Mouse (Mus musculus): ENCODE results near the gene Ppp5c. TPM values are rescaled to one million over a fixed set of nuclear protein-coding genes. Genes with fewer than 3 reads are reported as not detected.

The Ppp5c gene
- polyA plus RNA-seq, 1 experiment from 2014 or later = 45.0 TPM

- Histone ChIP-seq H3K4me3 (ENCODE audit: low read depth, low read length) (no peak within 1 kb of the TSS), H3K36me3 (ENCODE audit: control insufficient read depth, insufficient read depth) (no peaks in the 10 kb centered on the region; the same call in 1 of the 2 replicates), H3K27ac (ENCODE audit: low read depth, low read length) (no peak within 1 kb of the TSS), H3K9ac (ENCODE audit: low read depth, low read length) (no peak within 1 kb of the TSS), H3K9me3 (ENCODE audit: control insufficient read depth) (no peaks in the 10 kb centered on the region), H3K27me3 (replicated peaks; ENCODE audit: control insufficient read depth, insufficient read depth, low read length) (no peaks in the 10 kb centered on the region), H3K4me1 (replicated peaks; ENCODE audit: control insufficient read depth, insufficient read depth, low read length) (no peaks in the 10 kb centered on the region), H3K4me2 (replicated peaks; ENCODE audit: low read depth) (no peak within 1 kb of the TSS)
- 36% methylated on average over 26 of the region's 26 CpGs for WGBS
- no peak for TF ChIP-seq CTCF (IDR thresholded peaks at IDR 0.05; ENCODE audit: low read depth)
- no peak for ATAC-seq
Measured at GRCm38 (mm10) chr7:16982859-16983568, 44.7 kb downstream of the Ppp5c start, which contains the start of gene Gm42372. Gene Gm42372, plus strand, starts transcription at chr7:16983086.

- Histone ChIP-seq H3K4me3 (ENCODE audit: low read depth, low read length) (peak overlapping the region; percentile 18; the same call in 1 of the 2 replicates), H3K27me3 (replicated peaks; ENCODE audit: control insufficient read depth, insufficient read depth, low read length) (no peaks in the 10 kb centered on the region), H3K4me2 (replicated peaks; ENCODE audit: low read depth) (peak overlapping the region; percentile 59), H3K27ac (ENCODE audit: low read depth, low read length) (peak overlapping the region; percentile 21; the same call in 1 of the 2 replicates), H3K9ac (ENCODE audit: low read depth, low read length) (no peak overlapping the region), H3K9me3 (ENCODE audit: control insufficient read depth) (no peaks in the 10 kb centered on the region), H3K36me3 (ENCODE audit: control insufficient read depth, insufficient read depth) (no peaks in the 10 kb centered on the region; the same call in 1 of the 2 replicates), H3K4me1 (replicated peaks; ENCODE audit: control insufficient read depth, insufficient read depth, low read length) (no peaks in the 10 kb centered on the region)
- no peak for ATAC-seq
- no peak for TF ChIP-seq CTCF (IDR thresholded peaks at IDR 0.05; ENCODE audit: low read depth)
- 4% methylated on average over 12 of the region's 12 CpGs for WGBS
Measured at GRCm38 (mm10) chr7:16980348-16980747, 47.4 kb downstream of the Ppp5c start.

- Histone ChIP-seq H3K9ac (ENCODE audit: low read depth, low read length) (no peak overlapping the region), H3K4me2 (replicated peaks; ENCODE audit: low read depth) (no peak overlapping the region), H3K4me1 (replicated peaks; ENCODE audit: control insufficient read depth, insufficient read depth, low read length) (no peaks in the 10 kb centered on the region), H3K4me3 (ENCODE audit: low read depth, low read length) (no peak overlapping the region), H3K9me3 (ENCODE audit: control insufficient read depth) (no peaks in the 10 kb centered on the region), H3K27me3 (replicated peaks; ENCODE audit: control insufficient read depth, insufficient read depth, low read length) (no peaks in the 10 kb centered on the region), H3K36me3 (ENCODE audit: control insufficient read depth, insufficient read depth) (no peaks in the 10 kb centered on the region), H3K27ac (ENCODE audit: low read depth, low read length) (no peak overlapping the region)
- 89% methylated on average over 3 of the region's 3 CpGs for WGBS
- no peak for ATAC-seq
- TF ChIP-seq CTCF (IDR thresholded peaks at IDR 0.05; ENCODE audit: low read depth) = no peak
Measured at GRCm38 (mm10) chr7:16978593-16978992, 49.1 kb downstream of the Ppp5c start.

- Histone ChIP-seq H3K36me3 (ENCODE audit: control insufficient read depth, insufficient read depth) (no peaks in the 10 kb centered on the region), H3K4me2 (replicated peaks; ENCODE audit: low read depth) (no peak overlapping the region), H3K27ac (ENCODE audit: low read depth, low read length) (no peak overlapping the region), H3K27me3 (replicated peaks; ENCODE audit: control insufficient read depth, insufficient read depth, low read length) (no peaks in the 10 kb centered on the region), H3K4me3 (ENCODE audit: low read depth, low read length) (no peak overlapping the region), H3K9ac (ENCODE audit: low read depth, low read length) (no peak overlapping the region), H3K4me1 (replicated peaks; ENCODE audit: control insufficient read depth, insufficient read depth, low read length) (no peaks in the 10 kb centered on the region), H3K9me3 (ENCODE audit: control insufficient read depth) (no peaks in the 10 kb centered on the region)
- WGBS = 67% methylated on average over 6 of the region's 6 CpGs
- no peak for TF ChIP-seq CTCF (IDR thresholded peaks at IDR 0.05; ENCODE audit: low read depth)
- ATAC-seq = no peak
Measured at GRCm38 (mm10) chr7:16978173-16978572, 49.6 kb downstream of the Ppp5c start.

GRCm38 (mm10) chr7:16976298-16976697, 51.4 kb downstream of the Ppp5c start:
- H3K4me3 ChIP-seq (ENCODE audit: low read depth, low read length) = no peak overlapping the region
- no peaks in the 10 kb centered on the region for H3K27me3 ChIP-seq (replicated peaks; ENCODE audit: control insufficient read depth, insufficient read depth, low read length)
- no peak overlapping the region for H3K9ac ChIP-seq (ENCODE audit: low read depth, low read length)
- no peak overlapping the region for H3K4me2 ChIP-seq (replicated peaks; ENCODE audit: low read depth)
- H3K27ac ChIP-seq (ENCODE audit: low read depth, low read length) = no peak overlapping the region
- 61% methylated on average over 8 of the region's 8 CpGs for WGBS
- no peaks in the 10 kb centered on the region for H3K36me3 ChIP-seq (ENCODE audit: control insufficient read depth, insufficient read depth)
- no peak for ATAC-seq
- no peak for TF ChIP-seq CTCF (IDR thresholded peaks at IDR 0.05; ENCODE audit: low read depth)
- no peaks in the 10 kb centered on the region for H3K4me1 ChIP-seq (replicated peaks; ENCODE audit: control insufficient read depth, insufficient read depth, low read length)
- no peaks in the 10 kb centered on the region for H3K9me3 ChIP-seq (ENCODE audit: control insufficient read depth)

GRCm38 (mm10) chr7:16974018-16974417, 53.7 kb downstream of the Ppp5c start:
- Histone ChIP-seq H3K9me3 (ENCODE audit: control insufficient read depth) (no peaks in the 10 kb centered on the region), H3K4me1 (replicated peaks; ENCODE audit: control insufficient read depth, insufficient read depth, low read length) (no peaks in the 10 kb centered on the region), H3K9ac (ENCODE audit: low read depth, low read length) (no peak overlapping the region), H3K4me3 (ENCODE audit: low read depth, low read length) (no peak overlapping the region), H3K27me3 (replicated peaks; ENCODE audit: control insufficient read depth, insufficient read depth, low read length) (no peaks in the 10 kb centered on the region), H3K4me2 (replicated peaks; ENCODE audit: low read depth) (no peak overlapping the region), H3K36me3 (ENCODE audit: control insufficient read depth, insufficient read depth) (no peaks in the 10 kb centered on the region), H3K27ac (ENCODE audit: low read depth, low read length) (no peak overlapping the region)
- TF ChIP-seq CTCF (IDR thresholded peaks at IDR 0.05; ENCODE audit: low read depth) = no peak
- WGBS = 56% methylated on average over 6 of the region's 6 CpGs
- ATAC-seq = no peak

Data from intestine, postnatal 0 days (tissue).